Mouse (Mus musculus) adrenal gland, postnatal 10 days (tissue): ENCODE results near the gene Thumpd2. TPM values are rescaled to one million over a fixed set of nuclear protein-coding genes. Genes with fewer than 3 reads are reported as not detected.

Experiments
- DNase-seq: peaks from one replicate; pipeline ENCODE4 v3.0.0; 2021; ENCODE audit warnings: mixed read lengths
- total RNA-seq, 2 experiments: library from RNA; stranded (reverse); gene quantifications; 2 replicates each; pipeline ENCODE4 v1.2.3; 2021

Gene Thumpd2
- total RNA-seq, 2 experiments from 2014 or later, result 7.7 to 10.0 TPM

DNA sequence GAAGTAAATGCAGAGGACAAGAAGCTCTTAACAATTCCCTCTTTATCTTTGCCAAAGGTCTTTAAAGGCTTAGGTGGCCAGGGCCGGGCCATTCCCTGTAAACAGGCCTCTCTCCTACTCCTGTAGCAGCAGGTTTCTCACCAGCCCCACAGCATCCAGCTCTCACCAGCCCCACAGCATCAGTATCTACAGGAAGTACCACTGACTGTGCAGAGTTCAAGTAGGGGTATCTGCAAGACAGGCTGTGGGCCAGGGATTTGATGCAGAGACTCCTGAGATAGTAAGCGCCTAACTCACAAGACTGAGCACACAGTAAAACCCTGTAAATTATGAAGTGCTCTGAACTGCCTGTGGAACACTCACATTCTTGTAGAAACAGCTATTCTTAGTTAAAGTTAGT is 31.9 kb downstream of the Thumpd2 start:
- DNase-seq, result no peak

DNA sequence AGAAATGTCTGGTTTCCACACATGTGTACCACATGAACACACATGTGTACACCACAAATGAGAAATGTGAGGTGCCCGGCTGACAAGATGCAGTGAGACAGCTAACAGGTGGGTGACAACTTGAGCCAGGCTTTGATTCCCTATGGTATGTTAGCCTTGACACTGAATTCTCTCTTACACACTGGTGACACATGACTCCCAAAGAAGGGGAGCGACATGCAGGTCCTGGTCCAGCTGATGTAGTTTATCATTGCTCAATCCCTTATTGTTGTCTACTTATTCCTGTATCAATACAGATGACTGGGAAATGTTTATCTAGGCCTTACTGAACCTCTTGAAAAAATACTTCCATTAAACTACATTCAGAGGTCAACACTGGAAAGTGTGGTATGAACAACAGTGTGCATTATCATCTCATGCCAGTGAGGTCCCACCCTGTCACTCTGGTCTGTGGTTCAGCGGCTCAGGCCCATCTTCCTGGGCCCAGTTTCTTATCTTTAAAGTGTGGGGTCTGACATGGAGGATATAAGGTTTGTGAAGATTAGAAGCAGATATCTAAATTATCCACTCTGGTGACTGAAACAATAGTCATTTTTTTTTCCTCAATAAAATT is 32.9 kb downstream of the Thumpd2 start:
- no peak for DNase-seq

DNA sequence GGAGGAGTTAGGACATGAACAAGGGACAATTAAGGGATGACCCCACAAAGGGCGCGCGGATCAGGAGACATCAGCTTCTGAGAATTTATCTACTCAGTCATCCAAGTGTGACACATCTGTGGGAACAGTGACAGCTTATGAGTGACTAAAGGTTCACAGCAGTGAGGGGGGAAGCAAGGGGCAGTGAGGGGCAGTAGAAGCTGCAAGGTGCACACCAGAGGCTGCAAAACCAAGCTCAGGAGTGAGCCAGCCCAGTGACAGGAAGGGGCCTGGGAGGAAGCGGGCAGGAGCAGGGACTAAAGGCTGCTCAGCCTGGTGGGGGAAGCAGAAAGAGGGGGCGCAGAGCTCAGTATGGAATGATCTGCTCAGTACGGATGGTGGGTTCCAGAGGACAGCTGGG is 37.6 kb downstream of the Thumpd2 start:
- DNase-seq, result no peak

DNA sequence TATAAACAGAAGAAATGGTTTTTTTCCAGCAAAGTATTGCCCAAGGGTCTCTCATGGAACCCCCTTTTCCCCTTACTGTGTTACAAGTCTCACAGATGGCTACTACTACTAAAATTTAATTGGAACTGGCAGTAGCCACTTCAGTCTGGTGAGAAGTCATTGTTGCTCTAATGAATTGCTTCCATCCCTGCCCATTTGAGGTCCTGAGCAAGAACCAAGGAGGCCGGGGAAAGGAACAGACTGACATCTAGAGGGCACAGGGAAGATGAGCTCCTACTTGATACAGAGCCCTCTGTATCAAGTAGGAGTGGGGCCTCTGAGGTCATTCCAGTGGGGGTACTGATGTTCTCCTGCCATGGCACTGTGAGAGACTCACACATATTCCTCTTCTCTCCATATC is 47.8 kb downstream of the Thumpd2 start:
- no peak for DNase-seq

DNA sequence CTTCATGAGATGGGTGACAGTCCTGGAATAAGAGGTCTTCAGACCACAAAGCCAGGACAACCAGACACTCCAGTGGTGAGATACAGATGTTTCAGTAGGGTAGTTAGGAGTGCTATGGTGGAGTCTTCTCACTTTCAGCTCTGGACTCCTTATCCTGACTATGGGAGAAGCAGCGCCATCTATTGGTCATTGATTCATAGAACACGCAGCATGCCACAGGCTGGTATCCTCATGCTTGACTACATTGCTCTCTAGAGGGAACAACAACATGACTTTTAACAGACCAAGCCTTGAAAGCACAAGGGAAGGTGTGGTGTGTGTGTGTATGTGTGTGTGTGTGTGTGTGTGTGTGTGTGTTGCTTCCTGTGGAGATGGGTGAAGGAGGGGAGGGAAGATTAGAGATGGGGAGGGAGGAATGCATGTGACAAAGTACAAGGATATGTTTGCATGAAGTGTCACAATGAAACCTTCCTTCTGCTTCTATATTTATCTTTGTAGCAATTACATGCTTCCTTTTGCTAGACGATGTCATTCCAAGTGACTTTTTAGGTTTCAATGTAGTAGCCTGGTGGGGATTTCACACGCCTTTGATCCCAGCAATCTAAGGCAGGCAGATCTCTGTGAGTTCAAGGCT is 49.0 kb downstream of the Thumpd2 start:
- DNase-seq, result peak; percentile 51

DNA sequence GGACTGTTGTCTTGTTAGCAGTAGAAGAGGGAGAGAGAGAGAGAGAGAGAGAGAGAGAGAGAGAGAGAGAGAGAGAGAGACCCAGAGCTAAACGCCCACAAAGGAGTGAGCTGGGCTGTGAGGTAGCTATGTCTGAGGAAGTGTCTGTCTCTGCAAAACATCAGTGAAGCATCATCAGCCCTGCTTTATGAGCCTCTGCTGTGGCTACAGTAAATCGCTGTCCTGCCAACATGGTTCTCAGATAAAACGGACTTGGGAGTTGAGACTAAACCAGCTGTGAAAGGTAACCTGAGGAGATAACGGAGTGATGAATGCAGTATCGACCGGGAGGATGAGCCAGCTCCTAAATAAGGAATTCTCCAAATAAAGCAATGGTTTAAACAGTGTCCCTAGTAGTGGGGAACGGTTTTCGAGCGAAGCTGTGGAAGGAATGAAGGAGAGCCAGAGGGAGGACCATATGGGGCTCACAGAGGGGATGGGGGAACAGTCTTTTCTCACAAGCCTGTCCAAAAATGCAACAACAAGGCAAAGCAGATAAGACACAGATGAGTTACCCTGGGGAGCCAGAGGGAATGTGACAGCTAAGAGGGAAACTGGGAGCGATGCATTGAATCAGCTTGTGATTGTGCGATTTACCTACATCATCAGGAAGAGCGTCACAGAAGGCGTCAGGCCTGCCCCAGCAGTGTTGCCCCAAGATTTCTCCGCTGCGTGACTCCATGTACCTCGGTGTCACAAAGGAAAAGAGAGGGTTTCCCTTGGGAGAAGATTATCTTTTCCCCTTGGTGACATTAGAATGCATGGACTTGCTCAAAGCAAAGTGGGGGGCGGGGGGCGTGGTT is 53.8 kb downstream of the Thumpd2 start:
- DNase-seq, result no peak

DNA sequence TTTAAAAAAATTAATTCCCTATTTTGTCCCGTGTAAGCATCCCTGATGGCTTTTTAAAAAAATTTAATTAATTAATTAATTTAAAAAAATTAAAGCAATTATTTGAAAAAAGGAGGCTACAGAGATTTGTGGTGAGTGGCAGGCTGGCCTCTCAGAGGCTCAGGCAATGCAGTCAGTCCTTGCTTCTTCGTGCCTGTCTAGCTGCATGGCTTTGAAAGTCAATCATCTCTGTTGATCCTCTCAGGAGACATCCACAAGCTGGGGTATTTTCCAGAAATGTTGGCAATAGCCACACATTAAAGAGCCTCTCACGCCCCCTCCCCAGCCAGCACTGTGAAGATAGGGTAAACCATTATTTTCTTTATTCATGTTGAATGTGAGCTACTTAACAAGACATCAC is 54.7 kb downstream of the Thumpd2 start:
- no peak for DNase-seq

DNA sequence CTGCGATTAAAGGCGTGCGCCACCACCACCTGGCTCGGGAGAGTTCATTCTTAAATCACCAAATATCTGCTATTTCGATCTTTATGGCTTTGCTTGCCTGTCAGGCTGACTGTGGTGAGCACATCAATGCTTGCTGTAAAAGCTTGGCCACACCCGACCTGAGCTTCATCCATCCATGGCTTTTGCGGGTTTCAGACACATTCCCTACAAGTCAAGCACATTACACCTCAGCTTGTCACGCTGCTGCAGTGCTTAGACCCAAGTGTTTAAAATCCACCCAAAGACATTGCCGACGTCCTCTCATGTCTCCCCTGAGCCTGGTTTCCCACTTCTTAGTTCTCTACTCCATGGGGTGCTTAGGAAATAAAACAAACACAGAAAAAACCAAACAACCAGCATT is 55.8 kb downstream of the Thumpd2 start:
- DNase-seq, result no peak

DNA sequence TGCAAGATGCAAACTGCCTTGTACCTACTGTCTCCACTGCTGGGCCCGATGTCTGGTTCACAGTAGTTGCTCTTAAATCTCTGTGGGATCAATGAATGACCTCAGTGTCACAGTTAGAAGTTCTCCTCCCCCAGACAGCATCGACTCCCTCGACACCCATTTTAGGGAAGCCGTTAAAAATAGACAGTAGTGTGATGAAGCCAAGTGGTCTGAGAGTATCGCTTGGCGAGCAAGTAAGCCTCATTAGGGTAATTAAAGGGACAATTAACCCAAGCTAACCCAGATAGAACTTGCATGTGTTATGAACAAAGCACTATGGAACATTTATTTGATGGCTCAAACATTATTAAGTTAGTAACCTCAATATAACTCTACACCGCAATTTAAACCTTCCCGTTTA is 59.6 kb downstream of the Thumpd2 start:
- no peak for DNase-seq

DNA sequence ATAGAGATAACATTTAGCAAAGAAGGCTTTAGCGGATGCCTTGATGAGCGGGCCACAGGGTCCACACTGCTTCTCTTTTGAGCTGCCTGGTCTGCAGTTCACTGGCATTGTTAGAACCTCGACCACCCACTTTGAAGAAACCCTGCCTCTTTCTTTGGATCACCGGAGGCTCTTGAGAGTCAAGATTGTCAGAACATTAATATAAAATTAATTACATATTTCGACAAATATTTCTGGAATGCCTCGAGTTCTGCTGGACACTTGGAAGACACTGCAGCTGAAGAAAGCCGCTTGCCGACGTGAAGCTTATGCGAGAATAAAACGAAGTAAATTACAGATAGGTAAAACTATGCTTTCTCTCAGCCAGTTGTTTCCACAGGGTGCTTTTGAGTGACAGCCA is 60.4 kb downstream of the Thumpd2 start:
- no peak for DNase-seq

DNA sequence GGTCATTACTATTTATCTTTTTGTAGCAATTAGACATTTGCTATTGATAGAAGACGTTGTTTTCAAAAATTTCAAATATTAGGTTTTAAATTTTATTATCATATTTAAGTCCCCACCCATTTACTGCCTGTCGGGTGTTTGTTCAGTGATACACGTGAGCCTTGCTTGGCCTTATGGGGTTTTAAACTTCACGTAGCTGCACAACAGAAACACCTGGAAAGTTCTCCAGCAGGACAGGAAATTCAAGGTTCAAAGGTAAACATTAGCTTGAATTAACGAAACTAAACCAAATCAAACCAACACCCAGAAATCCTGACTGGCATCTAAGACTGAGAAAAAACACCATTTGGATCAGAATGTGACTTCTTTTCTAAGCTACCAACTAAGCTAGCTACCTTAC is 62.8 kb downstream of the Thumpd2 start:
- DNase-seq, result no peak

DNA sequence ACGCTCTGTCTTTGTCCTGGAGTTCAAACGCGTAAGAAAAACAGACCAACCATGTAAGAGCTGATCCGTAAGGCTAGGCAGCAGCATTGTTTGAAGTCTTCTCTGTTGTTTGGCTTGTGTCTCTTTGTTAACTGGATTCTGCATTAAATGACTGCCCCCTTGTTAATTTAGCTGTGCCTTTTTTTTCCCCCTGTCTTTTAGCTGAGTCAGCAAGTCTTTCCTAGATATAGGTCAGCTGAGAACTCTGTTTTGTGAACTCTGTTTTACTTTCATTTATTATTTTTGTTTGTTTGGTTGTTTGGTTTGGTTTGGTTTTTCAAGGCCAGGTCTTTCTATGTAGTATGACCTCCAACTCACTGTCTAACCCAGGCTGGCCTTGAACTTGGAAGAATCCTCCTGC is 63.2 kb downstream of the Thumpd2 start:
- DNase-seq, result no peak

DNA sequence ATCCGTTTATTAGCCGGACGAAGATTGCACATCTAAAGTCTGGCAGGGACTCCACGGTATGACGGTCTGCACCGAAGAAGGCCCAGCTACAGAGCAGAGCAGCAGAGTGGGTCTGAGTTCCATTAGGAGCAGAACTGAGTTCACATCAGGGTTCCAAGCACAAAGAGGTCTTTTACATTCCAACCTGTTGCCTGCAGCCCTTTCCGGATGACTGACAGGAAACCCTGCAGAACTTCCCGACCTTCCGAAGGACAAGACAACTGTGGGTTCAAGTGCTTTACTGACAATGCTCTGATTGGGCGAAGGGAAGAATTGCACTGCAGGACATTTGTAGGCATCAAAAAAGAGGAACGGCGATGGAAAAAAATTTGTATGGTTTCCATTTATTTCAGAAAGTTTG is 63.9 kb downstream of the Thumpd2 start:
- no peak for DNase-seq

DNA sequence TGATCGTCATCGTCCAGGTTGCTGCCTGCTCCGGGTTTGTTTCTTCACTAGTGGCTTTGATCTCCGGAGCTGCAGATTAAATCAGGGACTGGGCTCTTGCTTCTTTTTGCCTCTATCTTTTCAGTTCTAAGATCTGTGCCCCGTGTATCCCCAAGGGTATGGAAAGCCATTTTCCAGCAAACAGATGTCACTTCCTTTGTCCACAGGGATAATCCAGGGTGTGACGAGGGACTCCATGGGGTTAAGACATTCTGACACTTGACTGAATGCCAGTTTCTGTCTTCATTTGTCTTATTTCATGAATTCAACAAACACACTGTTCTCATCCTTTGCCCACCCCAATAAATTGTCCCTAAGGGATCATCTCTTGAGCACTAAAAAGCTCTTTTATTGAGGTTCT is 65.9 kb downstream of the Thumpd2 start:
- DNase-seq, result no peak

DNA sequence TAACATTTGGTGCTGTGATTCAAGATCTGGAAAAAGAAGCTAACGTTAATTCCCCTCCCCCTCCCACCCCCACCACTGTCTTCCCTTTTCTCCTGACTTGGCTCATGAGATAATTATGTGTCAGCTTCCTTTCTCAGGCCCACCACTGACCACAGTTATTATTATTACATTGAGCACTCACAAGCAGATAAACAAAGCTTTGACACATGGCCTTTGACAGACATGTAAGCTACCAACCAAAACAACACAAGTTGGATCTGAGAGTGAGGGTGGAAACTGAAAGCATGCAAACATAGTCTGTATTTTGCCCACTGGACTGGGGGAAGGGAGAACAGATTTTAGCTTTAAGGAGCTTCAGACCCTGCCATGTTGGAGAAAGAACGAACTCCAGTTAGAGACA is 67.7 kb downstream of the Thumpd2 start:
- no peak for DNase-seq

DNA sequence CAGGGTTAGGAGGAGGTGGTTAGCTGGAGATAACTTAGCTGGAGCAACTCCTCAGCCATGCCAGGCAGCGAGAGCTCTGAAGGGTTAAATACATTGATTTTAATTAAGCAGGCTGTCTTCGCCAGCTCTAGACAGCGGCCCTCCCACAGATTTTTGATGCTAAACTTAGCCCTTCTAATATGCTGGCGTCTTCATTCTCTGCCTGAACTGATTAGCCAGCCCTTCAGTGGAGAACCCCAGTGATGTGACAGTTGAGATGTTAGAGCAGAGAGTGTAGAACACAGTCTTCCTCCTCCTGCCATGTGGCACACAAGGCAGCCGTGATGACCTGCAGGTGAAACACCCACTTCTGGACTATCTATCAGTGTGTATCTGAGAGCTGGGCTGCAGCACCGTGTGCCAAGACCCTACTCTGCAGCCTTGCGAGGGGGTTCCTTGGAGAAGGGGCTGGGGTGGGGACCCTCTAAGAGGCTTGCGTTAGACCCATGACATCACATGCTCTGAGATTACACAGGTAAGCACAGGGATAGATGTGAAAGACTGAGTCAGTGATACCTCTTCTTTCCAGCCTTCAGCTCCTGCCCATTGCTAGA is 73.3 kb downstream of the Thumpd2 start:
- DNase-seq, result no peak

DNA sequence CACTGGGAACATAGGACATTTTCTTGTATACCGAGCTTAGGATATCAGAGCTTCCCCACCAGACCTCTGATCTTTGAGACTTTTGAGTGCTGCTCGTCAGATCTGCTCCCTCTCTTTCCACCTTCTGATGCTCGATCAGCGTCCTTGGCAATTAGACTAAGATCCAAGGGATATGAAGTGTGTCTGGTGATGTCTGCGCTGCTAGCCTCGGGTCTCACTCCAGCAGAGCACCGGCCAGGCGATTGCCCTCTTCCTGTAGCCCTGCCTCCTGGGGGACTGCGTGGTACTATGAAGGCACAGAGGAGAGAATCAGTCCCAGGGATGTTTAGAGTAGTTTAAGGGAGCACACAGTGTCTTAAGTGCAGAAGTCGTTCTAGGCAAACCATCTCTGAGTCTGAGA is 81.9 kb downstream of the Thumpd2 start:
- no peak for DNase-seq

DNA sequence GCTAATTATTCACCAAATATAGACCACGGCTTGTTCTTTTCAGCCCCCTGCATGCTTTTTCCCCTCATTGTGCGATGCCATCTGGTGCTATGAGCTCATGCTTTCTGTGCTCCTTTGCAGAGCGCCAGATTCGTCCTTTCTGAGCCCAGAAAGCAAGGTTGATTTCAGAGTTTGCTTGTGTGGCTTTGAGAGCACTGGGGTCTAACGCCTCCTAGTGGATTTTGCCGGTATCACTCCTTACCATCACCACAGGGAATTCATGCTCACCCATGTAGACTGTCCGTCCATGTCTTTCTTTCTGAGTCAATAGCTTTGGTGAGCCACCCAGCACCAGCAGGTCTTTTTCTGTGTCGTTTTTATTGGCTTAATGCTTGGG is 82.5 kb downstream of the Thumpd2 start:
- peak; percentile 83 for DNase-seq

DNA sequence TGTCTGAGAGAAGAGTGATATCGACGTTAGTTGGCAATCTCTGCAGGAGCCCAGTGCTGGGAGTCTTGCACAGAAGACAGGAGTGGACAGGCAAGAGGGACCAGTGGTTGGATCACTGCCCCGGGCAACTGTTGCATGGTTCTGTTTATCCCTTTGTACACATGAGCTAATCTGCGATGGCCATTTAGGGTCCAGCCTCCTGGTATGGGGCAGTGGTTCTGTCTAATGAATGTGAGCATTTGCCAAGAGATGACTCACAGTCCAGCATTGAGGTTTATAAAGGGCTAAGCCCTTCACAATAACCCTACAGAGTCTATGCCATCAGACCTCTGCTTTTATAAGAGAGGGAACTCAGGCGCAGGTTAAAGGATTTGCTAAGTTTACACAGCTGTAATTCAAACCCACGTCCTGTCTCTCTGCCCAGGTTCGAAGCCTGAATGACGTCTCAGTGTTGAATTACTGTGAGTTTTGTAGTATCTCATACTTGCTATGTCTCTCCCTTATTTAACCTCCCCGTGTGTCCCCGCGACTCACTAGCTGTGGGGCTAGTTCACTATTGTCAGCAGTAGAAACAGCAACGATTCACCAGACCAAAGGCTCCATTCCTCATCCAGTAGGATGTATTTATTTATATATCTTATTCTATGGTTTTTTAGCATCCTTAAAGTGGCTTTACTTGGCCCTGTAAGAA is 83.0 kb downstream of the Thumpd2 start:
- peak; percentile 10 for DNase-seq

DNA sequence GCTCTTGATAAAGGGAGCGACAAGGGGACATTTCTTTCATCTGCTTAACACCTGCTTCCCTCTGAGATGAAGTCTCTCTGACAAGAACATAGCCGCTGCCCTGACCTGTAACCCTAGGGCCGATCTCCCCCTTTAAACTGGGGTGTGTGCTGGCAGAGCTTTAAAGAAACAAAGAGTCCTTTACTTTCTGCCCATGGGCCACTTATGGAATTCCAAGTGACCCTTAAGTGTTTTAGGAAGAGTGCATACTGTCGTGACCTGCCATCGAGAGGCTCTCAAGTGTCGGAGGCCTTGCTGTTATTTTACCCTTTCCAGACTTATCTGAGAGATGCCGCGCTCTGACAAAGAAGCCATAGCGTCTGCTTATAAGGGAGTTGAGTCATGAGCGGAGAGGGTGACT is 84.8 kb downstream of the Thumpd2 start:
- no peak for DNase-seq

DNA sequence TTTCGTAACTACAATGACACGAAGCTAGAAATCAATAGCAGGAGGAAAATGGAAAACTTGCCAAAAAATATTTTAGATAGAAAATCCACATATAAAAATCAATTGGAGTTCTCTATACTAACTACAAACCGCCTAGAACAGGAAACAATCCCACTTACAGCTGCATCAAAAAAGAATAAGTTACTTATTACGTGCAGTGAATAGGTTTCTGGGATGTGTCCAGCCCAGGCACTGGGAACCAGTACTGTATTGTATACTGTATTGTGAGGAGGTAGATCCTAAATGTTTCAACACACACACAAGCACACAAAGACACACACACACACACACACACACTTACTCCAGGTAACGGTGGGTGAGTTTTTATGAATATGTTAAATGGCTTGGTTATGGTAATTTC is 87.6 kb downstream of the Thumpd2 start:
- DNase-seq, result no peak
